31 mouse cellular contexts compared by ENCODE assay signal in the genomic region with DNA sequence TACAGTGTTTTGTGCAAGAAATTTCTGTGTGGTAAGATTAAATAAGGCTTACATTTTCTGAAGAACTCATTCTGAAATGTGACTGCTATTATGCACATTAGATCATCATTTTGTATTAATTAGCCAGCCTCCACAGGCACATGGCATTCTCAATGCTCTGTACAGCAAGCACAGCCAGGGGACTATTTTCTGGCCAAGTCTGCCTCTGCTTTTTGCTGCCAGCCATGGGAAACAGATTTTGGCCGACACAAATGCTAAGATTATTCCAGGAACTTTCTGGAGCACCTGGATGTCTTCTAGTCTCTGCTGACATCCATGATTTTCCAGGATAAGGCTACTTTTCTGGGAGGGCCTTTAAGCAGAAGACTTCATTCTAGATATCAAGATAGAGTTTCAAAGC. TPM values are rescaled to one million over a fixed set of nuclear protein-coding genes. Genes with fewer than 3 reads are reported as not detected.
A peak's percentile ranks its signal among the peaks of the same experiment; 100 is the strongest.
DNase-seq lines count a peak whose midpoint lies in the region; ATAC-seq and TF ChIP-seq lines count a peak whose summit lies in the region.
"Had no signal": no experiment of that assay in that cellular context is flagged by ENCODE, and none has a peak within 500 bp of the region (broad histone marks: within the 10 kb centered on the region; RNA-seq: fewer than 3 reads in every experiment).

No protein-coding gene starts in this region.

- no peak overlapping the region for H3K9ac ChIP-seq in hindbrain, postnatal 0 days (replicated peaks; ENCODE audit: low read length)
- no peak overlapping the region for H3K9ac ChIP-seq in hindbrain, embryonic 11.5 days (ENCODE audit: low read depth, low read length)
- H3K9ac ChIP-seq: hindbrain, embryonic 15.5 days; liver, embryonic 15.5 days had no signal

- H3K4me1 ChIP-seq in hindbrain, postnatal 0 days (ENCODE audit: insufficient read depth, low read length), result no peaks in the 10 kb centered on the region
- no peaks in the 10 kb centered on the region for H3K4me1 ChIP-seq in hindbrain, embryonic 11.5 days (replicated peaks; ENCODE audit: control insufficient read depth, insufficient read depth, low read length)
- H3K4me1 ChIP-seq: hindbrain, embryonic 15.5 days had no signal

- H3K4me3 ChIP-seq in hindbrain, postnatal 0 days (ENCODE audit: low read length), result no peak overlapping the region
- H3K4me3 ChIP-seq in hindbrain, embryonic 11.5 days (ENCODE audit: low read depth, low read length), result no peak overlapping the region
- H3K4me3 ChIP-seq: hindbrain, embryonic 15.5 days; liver, embryonic 15.5 days; myocyte had no signal

- H3K36me3 ChIP-seq in hindbrain, postnatal 0 days (ENCODE audit: insufficient read depth, low read length), result no peaks in the 10 kb centered on the region
- no peaks in the 10 kb centered on the region for H3K36me3 ChIP-seq in hindbrain, embryonic 11.5 days (ENCODE audit: control insufficient read depth, insufficient read depth, low read length)
- H3K36me3 ChIP-seq: hindbrain, embryonic 15.5 days; liver, embryonic 15.5 days had no signal

- no peak overlapping the region for H3K4me2 ChIP-seq in hindbrain, postnatal 0 days (ENCODE audit: low read depth, low read length)
- H3K4me2 ChIP-seq in hindbrain, embryonic 11.5 days (replicated peaks; ENCODE audit: low read depth, low read length), result no peak overlapping the region
- H3K4me2 ChIP-seq: heart, embryonic 11.5 days; hindbrain, embryonic 15.5 days; liver, embryonic 15.5 days had no signal

- peak; percentile 70 to 77 for DNase-seq in cerebellum, postnatal 10 days
- DNase-seq in cerebellum, adult 9-11 months, result no peak
- peak; percentile 47 for DNase-seq in hindbrain, postnatal 0 days (ENCODE audit: low spot score)
- DNase-seq in hindbrain, embryonic 11.5 days (ENCODE audit: low spot score), result no peak
- DNase-seq in layer of hippocampus, adult 8-10 months (ENCODE audit: low spot score in 2 of 2), result peak; percentile 34 to 64
- peak; percentile 10 for DNase-seq in skeletal muscle tissue, adult 2 months (ENCODE audit: low read depth, low spot score)
- DNase-seq in adrenal gland, adult 8-10 months, result no peak
- DNase-seq in frontal cortex, postnatal 10 days (ENCODE audit: low spot score in 2 of 2), result no peak
- DNase-seq: adrenal gland, postnatal 14 days; cerebellum, adult 2 months; gastrocnemius, postnatal 36 days; heart, postnatal 14 days; kidney, postnatal 4 days; midbrain, embryonic 14.5 days; spleen, adult 18-20 months; thymus, adult 18-20 months; thymus, postnatal 4 days had no signal

- no peaks in the 10 kb centered on the region for H3K27me3 ChIP-seq in hindbrain, postnatal 0 days (ENCODE audit: insufficient read depth, low read length)
- no peaks in the 10 kb centered on the region for H3K27me3 ChIP-seq in hindbrain, embryonic 11.5 days (ENCODE audit: control insufficient read depth, insufficient read depth, low read length)
- H3K27me3 ChIP-seq: hindbrain, embryonic 15.5 days; liver, embryonic 15.5 days had no signal

- H3K27ac ChIP-seq in hindbrain, postnatal 0 days, result no peak overlapping the region
- H3K27ac ChIP-seq in hindbrain, embryonic 11.5 days (ENCODE audit: low read depth, low read length), result no peak overlapping the region
- H3K27ac ChIP-seq: hindbrain, embryonic 15.5 days; liver, embryonic 15.5 days had no signal

- ATAC-seq in hindbrain, postnatal 0 days, result no peak
- no peak for ATAC-seq in hindbrain, embryonic 11.5 days (ENCODE audit: low FRiP score)
- ATAC-seq: intestine, embryonic 16.5 days; Patski had no signal

- no peaks in the 10 kb centered on the region for H3K9me3 ChIP-seq in hindbrain, postnatal 0 days (ENCODE audit: low read length)
- H3K9me3 ChIP-seq in hindbrain, embryonic 11.5 days (ENCODE audit: control insufficient read depth, low read length), result no peaks in the 10 kb centered on the region
- H3K9me3 ChIP-seq: hindbrain, embryonic 15.5 days; liver, embryonic 15.5 days had no signal

- 41% methylated on average over 1 of the region's 1 CpGs for WGBS in hindbrain, postnatal 0 days
- 74% methylated on average over 1 of the region's 1 CpGs for WGBS in hindbrain, embryonic 11.5 days

- TF ChIP-seq CTCF in hindbrain, postnatal 0 days (IDR thresholded peaks at IDR 0.05; ENCODE audit: low read depth), result no peak

RNA-seq across cellular contexts. Expression of gene Gm13691, which starts 18.6 kb away (rescaled TPM):
- total RNA-seq in hindbrain, postnatal 0 days (2014; rRNA removed), result not detected in 2 replicates
- not detected in 2 replicates for polyA plus RNA-seq in hindbrain, postnatal 0 days (2015; fragmentation: Nextera tagmentation; extraction: Ambion mirVana)
- not detected in 2 replicates for polyA plus RNA-seq in hindbrain, embryonic 11.5 days (2014; fragmentation: Nextera tagmentation; extraction: Ambion mirVana)
- total RNA-seq in layer of hippocampus, adult 8-10 months (2022), result 1 to 10 TPM; 1.5 to 2.1 (median 1.8) TPM
- 1 to 10 TPM; 1.4 to 2.5 (median 1.7) TPM for total RNA-seq in adrenal gland, adult 8-10 months (2022)
- polyA plus RNA-seq: cerebellum, adult 2 months; cortical plate, adult 2 months; embryonic facial prominence, embryonic 11.5 days; heart, embryonic 11.5 days; hindbrain, embryonic 15.5 days; intestine, embryonic 16.5 days; kidney, embryonic 14.5 days; liver, embryonic 15.5 days; lung, embryonic 16.5 days; midbrain, embryonic 14.5 days; myocyte; neural tube, embryonic 14.5 days; stomach, embryonic 14.5 days had no signal

RNA-seq across cellular contexts. Expression of gene Gm13697, which starts 24.4 kb away (rescaled TPM):
- not detected in 2 replicates for total RNA-seq in hindbrain, postnatal 0 days (2014; rRNA removed)
- not detected in 2 replicates for polyA plus RNA-seq in hindbrain, postnatal 0 days (2015; fragmentation: Nextera tagmentation; extraction: Ambion mirVana)
- polyA plus RNA-seq in hindbrain, embryonic 11.5 days (2014; fragmentation: Nextera tagmentation; extraction: Ambion mirVana), result not detected in 2 replicates
- 1 to 10 TPM; 1.5 to 2.1 (median 1.8) TPM for total RNA-seq in layer of hippocampus, adult 8-10 months (2022)
- total RNA-seq in adrenal gland, adult 8-10 months (2022), result 1 to 10 TPM; 1.4 to 2.5 (median 1.7) TPM
- polyA plus RNA-seq: cerebellum, adult 2 months; cortical plate, adult 2 months; embryonic facial prominence, embryonic 11.5 days; heart, embryonic 11.5 days; hindbrain, embryonic 15.5 days; intestine, embryonic 16.5 days; kidney, embryonic 14.5 days; liver, embryonic 15.5 days; lung, embryonic 16.5 days; midbrain, embryonic 14.5 days; myocyte; neural tube, embryonic 14.5 days; stomach, embryonic 14.5 days had no signal

RNA-seq across cellular contexts. Expression of gene Gm13694, which starts 30.2 kb away (rescaled TPM):
- total RNA-seq in hindbrain, postnatal 0 days (2014; rRNA removed), result not detected in 2 replicates
- polyA plus RNA-seq in hindbrain, postnatal 0 days (2015; fragmentation: Nextera tagmentation; extraction: Ambion mirVana), result not detected in 2 replicates
- not detected in 2 replicates for polyA plus RNA-seq in hindbrain, embryonic 11.5 days (2014; fragmentation: Nextera tagmentation; extraction: Ambion mirVana)
- 1 to 10 TPM; 1.5 to 2.1 (median 1.8) TPM for total RNA-seq in layer of hippocampus, adult 8-10 months (2022)
- 1 to 10 TPM; 1.4 to 2.5 (median 1.7) TPM for total RNA-seq in adrenal gland, adult 8-10 months (2022)
- polyA plus RNA-seq: cerebellum, adult 2 months; cortical plate, adult 2 months; embryonic facial prominence, embryonic 11.5 days; heart, embryonic 11.5 days; hindbrain, embryonic 15.5 days; intestine, embryonic 16.5 days; kidney, embryonic 14.5 days; liver, embryonic 15.5 days; lung, embryonic 16.5 days; midbrain, embryonic 14.5 days; myocyte; neural tube, embryonic 14.5 days; stomach, embryonic 14.5 days had no signal

RNA-seq across cellular contexts. Expression of gene Gm13696, which starts 36.0 kb away (rescaled TPM):
- total RNA-seq in hindbrain, postnatal 0 days (2014; rRNA removed), result not detected in 2 replicates
- polyA plus RNA-seq in hindbrain, postnatal 0 days (2015; fragmentation: Nextera tagmentation; extraction: Ambion mirVana), result not detected in 2 replicates
- not detected in 2 replicates for polyA plus RNA-seq in hindbrain, embryonic 11.5 days (2014; fragmentation: Nextera tagmentation; extraction: Ambion mirVana)
- 1 to 10 TPM; 1.5 to 2.1 (median 1.8) TPM for total RNA-seq in layer of hippocampus, adult 8-10 months (2022)
- total RNA-seq in adrenal gland, adult 8-10 months (2022), result 1 to 10 TPM; 1.4 to 2.5 (median 1.7) TPM
- polyA plus RNA-seq: cerebellum, adult 2 months; cortical plate, adult 2 months; embryonic facial prominence, embryonic 11.5 days; heart, embryonic 11.5 days; hindbrain, embryonic 15.5 days; intestine, embryonic 16.5 days; kidney, embryonic 14.5 days; liver, embryonic 15.5 days; lung, embryonic 16.5 days; midbrain, embryonic 14.5 days; myocyte; neural tube, embryonic 14.5 days; stomach, embryonic 14.5 days had no signal

RNA-seq across cellular contexts. Expression of gene Gm13695, which starts 41.8 kb away (rescaled TPM):
- total RNA-seq in hindbrain, postnatal 0 days (2014; rRNA removed), result not detected in 2 replicates
- not detected in 2 replicates for polyA plus RNA-seq in hindbrain, postnatal 0 days (2015; fragmentation: Nextera tagmentation; extraction: Ambion mirVana)
- not detected in 2 replicates for polyA plus RNA-seq in hindbrain, embryonic 11.5 days (2014; fragmentation: Nextera tagmentation; extraction: Ambion mirVana)
- 1 to 10 TPM in 2 of 4 experiments, not detected in 2; 1.5 to 1.6 TPM for total RNA-seq in layer of hippocampus, adult 8-10 months (2022)
- total RNA-seq in adrenal gland, adult 8-10 months (2022), result 1 to 10 TPM in 2 of 4 experiments, not detected in 2; 1.2 to 1.6 TPM
- total RNA-seq: adrenal gland, postnatal 14 days; megakaryocyte progenitor cell, adult 5-6 weeks had no signal
- polyA plus RNA-seq: cerebellum, adult 2 months; cortical plate, adult 2 months; embryonic facial prominence, embryonic 11.5 days; heart, embryonic 11.5 days; hindbrain, embryonic 15.5 days; intestine, embryonic 16.5 days; kidney, embryonic 14.5 days; limb, embryonic 14.5 days; liver, embryonic 15.5 days; lung, embryonic 16.5 days; midbrain, embryonic 14.5 days; myocyte; neural tube, embryonic 14.5 days; Patski; stomach, embryonic 14.5 days had no signal

Comparison
In these comparisons a context has a peak if more than half of its experiments do, and no peak if none do; other contexts are left out.
1. DNase-seq: peak in cerebellum, postnatal 10 days (2 of 2), hindbrain, postnatal 0 days (single experiment), layer of hippocampus, adult 8-10 months (2 of 2) and skeletal muscle tissue, adult 2 months (single experiment); none in cerebellum, adult 9-11 months (single experiment), hindbrain, embryonic 11.5 days (single experiment), adrenal gland, adult 8-10 months (single experiment) and frontal cortex, postnatal 10 days (0 of 2).